Mouse (Mus musculus): Measurements from ENCODE around the gene Gm20388. TPM values are rescaled to one million over a fixed set of nuclear protein-coding genes. Genes with fewer than 3 reads are reported as not detected.

Gm20388 gene
- polyA plus RNA-seq, 1 experiment, result 49.7 TPM

- DNase-seq, result no peak
- WGBS, result 72% methylated on average over 15 of the region's 15 CpGs
- no peaks in the 10 kb centered on the region for H3K27me3 ChIP-seq (replicated peaks; ENCODE audit: control insufficient read depth, insufficient read depth, low read length)
- no peak overlapping the region for H3K4me3 ChIP-seq (ENCODE audit: insufficient read depth, low read depth, low read length)
- TF ChIP-seq CTCF (conservative IDR thresholded peaks at IDR 0.05; ENCODE audit: insufficient read depth, insufficient read length, low read depth, low read length) (no peak), POLR2A (IDR thresholded peaks at IDR 0.05; ENCODE audit: low read depth, low read length) (no peak)
- H3K27ac ChIP-seq (ENCODE audit: insufficient read depth, low read depth, low read length), result no peak overlapping the region
- no peaks in the 10 kb centered on the region for H3K4me1 ChIP-seq (ENCODE audit: control insufficient read depth, insufficient read depth, low read length)
- H3K36me3 ChIP-seq (ENCODE audit: control insufficient read depth, insufficient read depth, low read length), result no peaks in the 10 kb centered on the region
Observed at GRCm38 (mm10) chr8:122648192-122648970, 2737.7 kb downstream of the Gm20388 start.

- no peak for DNase-seq
- Histone ChIP-seq H3K4me1 (ENCODE audit: control insufficient read depth, insufficient read depth, low read length) (0 out of 2 replicates have a peak, but pooled peaks cover 8% of the 10 kb centered on the region), H3K27ac (ENCODE audit: insufficient read depth, low read depth, low read length) (no peak overlapping the region), H3K27me3 (replicated peaks; ENCODE audit: control insufficient read depth, insufficient read depth, low read length) (no peaks in the 10 kb centered on the region), H3K36me3 (ENCODE audit: control insufficient read depth, insufficient read depth, low read length) (no peaks in the 10 kb centered on the region), H3K4me3 (ENCODE audit: insufficient read depth, low read depth, low read length) (no peak overlapping the region)
- 77% methylated on average over 16 of the region's 16 CpGs for WGBS
- TF ChIP-seq POLR2A (IDR thresholded peaks at IDR 0.05; ENCODE audit: low read depth, low read length) (no peak), CTCF (conservative IDR thresholded peaks at IDR 0.05; ENCODE audit: insufficient read depth, insufficient read length, low read depth, low read length) (no peak)
Observed at GRCm38 (mm10) chr8:122651326-122651921, 2740.8 kb downstream of the Gm20388 start.

- no peak overlapping the region for H3K27ac ChIP-seq (ENCODE audit: insufficient read depth, low read depth, low read length)
- no peak overlapping the region for H3K4me3 ChIP-seq (ENCODE audit: insufficient read depth, low read depth, low read length)
- H3K36me3 ChIP-seq (ENCODE audit: control insufficient read depth, insufficient read depth, low read length), result no peaks in the 10 kb centered on the region
- H3K27me3 ChIP-seq (replicated peaks; ENCODE audit: control insufficient read depth, insufficient read depth, low read length), result no peaks in the 10 kb centered on the region
- 0 out of 2 replicates have a peak, but pooled peaks cover 8% of the 10 kb centered on the region for H3K4me1 ChIP-seq (ENCODE audit: control insufficient read depth, insufficient read depth, low read length)
- DNase-seq, result no peak
- WGBS, result 62% methylated on average over 6 of the region's 6 CpGs
- TF ChIP-seq POLR2A (IDR thresholded peaks at IDR 0.05; ENCODE audit: low read depth, low read length), result no peak
Observed at GRCm38 (mm10) chr8:122652643-122653042, 2742.0 kb downstream of the Gm20388 start.

- Histone ChIP-seq H3K27ac (ENCODE audit: insufficient read depth, low read depth, low read length) (peak overlapping the region; percentile 43; the same call in 1 of the 2 replicates), H3K4me1 (ENCODE audit: control insufficient read depth, insufficient read depth, low read length) (0 out of 2 replicates have a peak, but pooled peaks cover 8% of the 10 kb centered on the region), H3K4me3 (ENCODE audit: insufficient read depth, low read depth, low read length) (no peak overlapping the region), H3K27me3 (replicated peaks; ENCODE audit: control insufficient read depth, insufficient read depth, low read length) (no peaks in the 10 kb centered on the region), H3K36me3 (ENCODE audit: control insufficient read depth, insufficient read depth, low read length) (no peaks in the 10 kb centered on the region)
- TF ChIP-seq POLR2A (IDR thresholded peaks at IDR 0.05; ENCODE audit: low read depth, low read length) (no peak), CTCF (conservative IDR thresholded peaks at IDR 0.05; ENCODE audit: insufficient read depth, insufficient read length, low read depth, low read length) (no peak)
- WGBS, result 51% methylated on average over 7 of the region's 7 CpGs
- peak; percentile 90 for DNase-seq
Observed at GRCm38 (mm10) chr8:122654768-122655167, 2744.1 kb downstream of the Gm20388 start.

GRCm38 (mm10) chr8:122656056-122656999 lies 2745.7 kb downstream of the Gm20388 start:
- Histone ChIP-seq H3K4me1 (ENCODE audit: control insufficient read depth, insufficient read depth, low read length) (0 out of 2 replicates have a peak, but pooled peaks cover 8% of the 10 kb centered on the region), H3K4me3 (ENCODE audit: insufficient read depth, low read depth, low read length) (no peak overlapping the region), H3K36me3 (ENCODE audit: control insufficient read depth, insufficient read depth, low read length) (no peaks in the 10 kb centered on the region), H3K27me3 (replicated peaks; ENCODE audit: control insufficient read depth, insufficient read depth, low read length) (no peaks in the 10 kb centered on the region), H3K27ac (ENCODE audit: insufficient read depth, low read depth, low read length) (peak overlapping the region; percentile 52; the same call in 1 of the 2 replicates)
- TF ChIP-seq POLR2A (IDR thresholded peaks at IDR 0.05; ENCODE audit: low read depth, low read length), result no peak
- no peak for TF ChIP-seq CTCF (conservative IDR thresholded peaks at IDR 0.05; ENCODE audit: insufficient read depth, insufficient read length, low read depth, low read length)
- peak; percentile 54 for DNase-seq
- 67% methylated on average over 13 of the region's 13 CpGs for WGBS

GRCm38 (mm10) chr8:122658149-122658806 lies 2747.6 kb downstream of the Gm20388 start:
- H3K4me1 ChIP-seq (ENCODE audit: control insufficient read depth, insufficient read depth, low read length), result peaks cover 10% of the 10 kb centered on the region; the same call in 1 of the 2 replicates
- 64% methylated on average over 10 of the region's 10 CpGs for WGBS
- H3K27ac ChIP-seq (ENCODE audit: insufficient read depth, low read depth, low read length), result no peak overlapping the region

More at GRCm38 (mm10) chr8:122658149-122658806, 2747.6 kb downstream of the Gm20388 start:
- Histone ChIP-seq H3K27me3 (replicated peaks; ENCODE audit: control insufficient read depth, insufficient read depth, low read length) (no peaks in the 10 kb centered on the region), H3K36me3 (ENCODE audit: control insufficient read depth, insufficient read depth, low read length) (no peaks in the 10 kb centered on the region), H3K4me3 (ENCODE audit: insufficient read depth, low read depth, low read length) (no peak overlapping the region)
- TF ChIP-seq POLR2A (IDR thresholded peaks at IDR 0.05; ENCODE audit: low read depth, low read length), result no peak
- no peak for TF ChIP-seq CTCF (conservative IDR thresholded peaks at IDR 0.05; ENCODE audit: insufficient read depth, insufficient read length, low read depth, low read length)
- DNase-seq, result no peak

All from kidney, adult 2 months (tissue).